Mouse (Mus musculus) heart, postnatal 25 days (tissue): ENCODE measurements at regions not wholly inside any gene's neighbourhood (a gene's known extent, or its start where the extent isn't known, plus 50 kb on each side); places are given as distances from the start of the nearest gene placed in this dataset.
A peak's percentile ranks its signal among the peaks of the same experiment; 100 is the strongest.

Experiments used
- DNase-seq: peaks from one replicate; pipeline ENCODE4 v3.0.0; 2022; ENCODE audit warnings: low spot score
- intact Hi-C: fragments of 180-260 bp; cut with DNase I; formaldehyde crosslinking; loops from one replicate; pipeline ENCODE4 v1.15.1; 2025

DNA sequence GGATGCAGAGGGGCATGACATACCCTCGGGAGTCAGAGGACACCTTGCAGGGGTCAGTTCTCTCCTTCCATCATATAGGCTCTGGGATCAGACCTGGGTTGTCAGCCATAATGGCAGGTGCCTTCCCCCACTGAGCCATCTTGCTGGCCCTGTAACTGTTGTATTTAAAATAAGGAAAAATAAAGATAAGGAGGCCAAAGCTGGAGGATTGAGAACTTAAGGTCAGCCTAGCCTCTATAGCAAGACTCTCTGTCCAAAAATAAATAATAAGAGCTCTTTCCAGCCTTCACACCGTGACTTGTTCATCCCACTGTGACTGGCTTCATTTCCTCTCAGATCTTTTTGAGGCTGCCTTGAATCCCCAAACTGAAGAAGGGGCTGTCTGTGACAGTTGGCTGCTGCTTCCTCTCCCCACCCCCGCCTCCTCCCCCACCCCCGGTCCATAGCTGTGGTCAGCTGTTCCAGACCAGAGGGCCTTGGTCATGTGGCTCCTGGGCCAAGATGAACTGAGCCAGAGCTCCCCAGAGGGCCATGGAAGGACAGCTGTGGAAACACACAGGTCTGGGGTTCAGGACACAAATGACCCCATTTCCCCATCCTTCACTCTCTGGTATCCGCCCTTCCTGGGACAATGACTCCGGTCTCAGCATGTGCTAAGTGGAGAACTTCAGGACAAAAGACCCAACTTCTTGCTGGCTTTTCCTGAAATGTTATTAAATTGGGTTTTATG is 81.6 kb upstream of the Errfi1 start:
- intact Hi-C loops = no loop called here
- DNase-seq = peak; percentile 61

DNA sequence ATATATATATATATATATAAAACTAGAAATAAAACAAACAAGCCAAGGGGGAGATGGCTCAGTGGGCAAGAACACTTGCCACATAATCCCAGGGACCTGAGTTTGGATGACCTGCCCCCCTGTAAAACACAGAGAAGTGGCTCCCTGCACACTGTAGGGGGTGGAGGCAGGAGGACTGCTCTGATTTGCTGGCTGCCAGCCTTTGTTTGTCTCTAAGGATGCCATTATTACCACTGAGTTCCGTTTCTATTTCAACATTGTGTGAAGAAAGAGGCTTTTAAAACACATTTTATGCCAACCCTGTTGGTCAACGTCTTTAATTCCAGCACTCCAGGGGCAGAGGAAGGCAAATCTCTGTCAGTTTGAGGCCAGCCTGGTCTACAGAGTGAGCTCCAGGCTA is 82.2 kb upstream of the Errfi1 start:
- no peak for DNase-seq
- intact Hi-C loops = no loop called here

DNA sequence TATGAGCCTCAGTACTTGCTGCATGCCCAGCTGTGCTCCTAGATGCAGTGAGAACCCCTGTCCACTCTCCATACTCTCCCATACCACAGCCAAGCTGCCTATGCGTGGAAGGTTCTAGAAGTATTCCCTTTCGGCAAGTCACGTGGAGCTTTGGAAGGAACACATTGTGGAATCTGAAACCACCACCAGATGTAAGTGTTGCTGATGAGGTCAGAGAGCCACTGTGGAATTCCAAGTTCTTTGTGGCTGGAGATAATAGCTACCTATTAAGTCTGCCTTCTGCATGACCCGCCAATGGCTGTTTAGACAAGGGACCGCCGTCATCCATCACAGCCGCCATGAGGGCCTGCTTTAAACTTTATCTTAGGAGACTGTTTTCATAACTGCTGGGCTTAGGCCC is 84.7 kb upstream of the Errfi1 start:
- intact Hi-C loops = no loop called here
- DNase-seq = no peak

GRCm38 (mm10) chr4:150758467-150759237 is 95.1 kb upstream of the Errfi1 start:
- intact Hi-C loops = no loop called here
- no peak for DNase-seq

- intact Hi-C loops = no loop called here
- no peak for DNase-seq
Observed at GRCm38 (mm10) chr4:150757815-150758426, 95.8 kb upstream of the Errfi1 start.

GRCm38 (mm10) chr4:150757291-150757741 is 96.4 kb upstream of the Errfi1 start:
- intact Hi-C loops = no loop called here
- DNase-seq = no peak

DNA sequence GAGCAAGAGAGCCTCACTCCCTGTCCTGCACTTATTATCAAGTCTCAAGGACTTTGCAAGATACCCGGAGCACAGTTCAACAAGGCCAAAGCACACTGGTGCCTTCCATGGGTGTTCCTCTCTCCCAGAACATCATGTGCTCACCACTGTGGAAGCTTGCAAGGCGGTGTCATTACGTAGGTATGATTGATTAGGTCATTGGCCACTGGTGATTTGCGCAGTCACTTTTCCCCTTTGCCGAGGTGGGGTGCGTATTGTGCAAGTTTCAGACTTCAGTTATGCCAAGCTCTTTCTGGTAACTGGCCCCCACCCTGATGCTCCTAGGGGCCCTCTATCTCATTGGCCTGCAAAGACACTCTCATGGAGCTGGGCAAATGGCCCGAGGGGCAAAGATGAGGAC is 98.3 kb upstream of the Errfi1 start:
- DNase-seq = no peak
- intact Hi-C loops = no loop called here

DNA sequence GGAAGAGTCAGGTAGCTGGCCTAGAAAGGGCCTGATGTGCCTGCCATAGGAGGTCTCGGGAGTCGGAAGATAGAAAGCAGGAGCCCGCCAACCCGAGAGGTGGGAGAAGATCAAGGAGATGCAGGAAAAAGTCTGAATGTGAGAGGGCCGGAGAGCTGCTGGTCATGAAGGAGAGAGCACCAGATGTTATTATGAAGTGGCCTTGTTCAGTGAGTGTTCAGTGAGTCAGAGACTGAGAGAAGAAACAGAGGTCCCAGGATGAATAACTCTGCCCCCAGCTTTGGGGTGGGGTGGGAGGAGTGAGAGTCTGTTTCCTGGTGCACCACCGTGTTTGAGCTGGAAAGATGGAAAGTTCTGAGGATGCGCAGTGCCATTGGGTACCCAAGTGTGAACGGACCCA is 100.2 kb upstream of the Slc45a1 start:
- DNase-seq = no peak
- intact Hi-C loops = no loop called here

DNA sequence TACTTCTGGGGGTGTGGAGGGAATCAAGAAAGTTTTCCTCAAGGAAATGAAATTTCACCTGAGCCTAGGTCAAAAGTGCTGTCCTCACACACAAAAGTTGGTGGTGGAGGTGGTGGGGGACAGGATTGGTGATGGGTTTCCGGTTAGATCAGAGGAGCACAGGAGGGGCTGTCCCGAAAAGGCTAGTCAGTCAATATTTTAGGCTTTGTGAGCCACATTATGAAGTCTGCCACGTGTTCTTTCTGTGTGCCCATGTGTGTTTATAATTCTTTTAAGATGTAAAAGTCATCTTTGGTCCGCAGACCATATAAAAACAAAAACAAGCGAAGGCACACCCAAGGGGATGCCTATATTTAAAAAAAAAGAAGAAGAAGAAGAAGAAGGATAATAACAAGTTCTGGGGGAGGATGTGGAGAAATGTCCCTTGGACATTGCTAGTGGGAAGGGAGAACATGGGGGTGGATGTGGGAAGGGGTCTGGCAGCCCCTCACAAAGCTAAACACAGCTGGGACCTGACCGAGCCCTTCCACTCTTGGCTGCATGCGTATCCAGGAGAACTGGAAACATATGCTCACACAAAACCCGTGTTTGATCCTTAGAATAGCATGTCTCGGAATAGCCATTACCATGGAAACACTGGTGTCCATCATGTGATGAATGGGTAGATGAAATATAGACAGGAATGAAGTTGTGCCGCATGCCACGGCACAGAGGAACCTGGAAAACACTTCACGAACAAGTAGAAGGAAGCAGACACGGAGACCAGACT is 98.7 kb upstream of the Slc45a1 start:
- no peak for DNase-seq

DNA sequence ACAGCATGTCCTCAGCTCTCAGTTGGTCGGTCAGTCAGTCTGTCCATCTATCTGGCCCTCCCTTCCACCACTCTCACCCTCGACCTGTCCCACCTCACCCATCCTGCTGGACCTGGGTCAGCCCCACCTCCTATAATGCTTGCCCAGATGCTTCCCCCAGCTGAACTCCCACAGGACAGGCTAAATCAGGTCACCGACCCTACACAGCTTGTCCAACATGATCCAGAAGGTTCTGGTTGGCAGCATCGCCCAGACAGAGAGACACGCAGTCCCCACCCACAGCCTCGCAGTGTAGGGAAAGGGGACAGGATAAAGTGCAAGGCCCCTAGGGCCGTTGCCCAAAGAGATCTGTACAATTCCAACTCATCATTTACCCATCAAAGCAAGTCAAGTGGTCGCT is 97.1 kb upstream of the Slc45a1 start:
- no peak for DNase-seq
- intact Hi-C loops = no loop called here

More for the DNA sequence above, 98.7 kb upstream of the Slc45a1 start:
- intact Hi-C loops = no loop called here

DNA sequence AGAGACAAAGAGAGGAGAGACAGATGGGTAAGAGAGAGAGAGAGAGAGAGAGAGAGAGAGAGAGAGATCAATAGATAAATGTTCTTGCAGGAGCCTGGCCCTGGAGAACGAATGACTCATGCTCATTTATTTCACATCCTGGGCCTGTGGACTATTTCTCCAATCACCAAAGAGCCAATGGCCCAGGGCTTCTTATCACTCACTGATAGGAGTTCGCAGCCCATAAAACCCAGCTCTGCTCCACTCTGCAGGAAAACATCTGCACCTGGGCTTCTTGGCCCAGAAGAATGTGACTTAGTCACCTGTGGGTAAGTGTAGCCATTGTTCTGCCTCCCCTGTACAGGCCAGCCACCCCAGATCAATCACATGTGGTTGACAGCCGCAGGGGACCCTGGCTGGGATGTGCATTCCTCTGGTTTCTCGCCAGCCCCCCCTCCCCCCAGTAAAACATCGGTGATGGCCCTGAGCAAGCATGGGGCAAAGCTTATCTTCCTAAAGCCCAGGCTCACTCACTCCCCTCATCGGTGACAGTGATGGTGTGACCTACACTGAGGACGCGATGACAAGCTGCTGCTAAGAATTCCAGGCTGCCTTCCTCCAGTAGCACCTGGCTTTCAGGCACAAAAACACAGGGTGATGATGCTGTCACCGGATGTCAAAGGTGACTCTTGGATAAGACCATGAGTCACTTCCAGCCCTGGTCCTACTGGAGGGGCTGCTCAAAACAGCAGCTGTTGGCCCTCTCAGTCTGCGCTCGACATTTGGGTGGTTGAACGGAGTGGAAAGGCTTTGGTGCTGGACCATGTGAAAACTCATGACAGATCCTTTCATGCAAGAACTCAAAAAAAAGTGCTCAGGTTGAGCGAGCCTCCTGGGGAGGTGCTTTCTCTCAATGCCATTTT is 96.4 kb upstream of the Slc45a1 start:
- intact Hi-C loops = no loop called here
- DNase-seq = no peak

GRCm38 (mm10) chr4:150746430-150746923 is 94.5 kb upstream of the Slc45a1 start:
- no peak for DNase-seq
- intact Hi-C loops = no loop called here

DNA sequence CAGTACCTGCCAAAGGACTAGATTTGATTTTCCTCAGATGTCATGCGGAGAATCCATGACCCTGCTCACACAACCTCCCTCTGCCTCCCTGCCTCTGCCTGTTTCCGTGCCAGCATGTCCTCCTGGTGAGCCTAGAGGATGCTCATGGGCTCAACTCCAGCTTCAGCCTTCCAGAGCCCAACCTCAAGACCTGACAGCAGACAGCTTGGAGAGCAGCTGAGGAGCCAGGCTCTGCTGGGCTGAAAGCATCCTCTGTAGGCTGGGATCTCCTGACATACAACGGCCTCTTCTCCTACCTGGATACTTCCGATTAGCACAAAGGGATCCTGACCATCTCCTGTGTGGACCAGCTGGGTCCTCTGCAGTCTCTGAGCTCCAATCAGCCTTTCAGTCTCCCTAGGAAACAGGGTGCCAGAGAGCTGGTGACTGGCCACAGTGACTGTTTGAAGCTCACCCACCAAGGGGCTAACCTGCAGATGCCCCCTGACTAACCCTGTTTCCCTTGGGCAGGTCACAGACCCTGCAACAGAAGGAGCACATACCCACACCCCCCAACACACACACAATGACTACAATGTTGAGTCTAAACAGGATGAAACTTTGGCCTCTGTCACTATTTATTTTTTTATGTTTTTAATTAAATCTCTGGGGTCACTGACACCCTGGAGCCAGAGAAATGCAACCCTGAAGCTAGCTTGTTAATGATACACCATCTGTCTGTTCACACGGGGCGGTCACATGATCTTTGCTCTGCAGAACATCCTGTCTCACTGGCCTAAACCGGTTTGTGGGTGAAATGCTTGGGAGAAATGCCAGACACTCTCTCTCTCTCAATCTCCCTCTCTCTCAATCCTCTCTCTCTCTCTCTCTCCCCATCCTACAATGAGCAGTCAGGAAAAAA is 93.8 kb upstream of the Slc45a1 start:
- intact Hi-C loops = no loop called here
- no peak for DNase-seq

- DNase-seq = no peak
- intact Hi-C loops = no loop called here
Observed at GRCm38 (mm10) chr4:150743508-150743907, 91.5 kb upstream of the Slc45a1 start.

- intact Hi-C loops = no loop called here
- no peak for DNase-seq
Observed at GRCm38 (mm10) chr4:150743103-150743502, 91.1 kb upstream of the Slc45a1 start.

GRCm38 (mm10) chr4:150741810-150742209 is 89.8 kb upstream of the Slc45a1 start:
- intact Hi-C loops = no loop called here
- no peak for DNase-seq

DNA sequence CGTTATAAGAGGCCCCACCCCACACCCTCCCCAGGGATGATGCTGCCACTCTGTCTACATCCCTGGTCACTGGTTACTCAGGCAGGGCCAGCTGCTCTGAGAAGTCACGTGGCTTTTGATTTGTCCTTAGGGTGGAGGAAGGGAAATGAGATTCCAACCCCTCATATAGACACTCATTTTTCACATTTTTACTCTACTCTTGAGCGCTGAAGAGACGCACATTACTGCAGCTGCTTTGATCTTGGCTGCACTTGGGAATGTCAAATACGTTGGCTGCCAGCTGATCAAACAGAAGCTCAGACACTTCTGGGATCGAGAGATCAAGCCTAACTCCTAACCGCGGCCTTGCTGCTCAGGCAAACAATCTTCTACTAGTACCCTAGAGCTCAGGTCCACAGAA is 88.2 kb upstream of the Slc45a1 start:
- intact Hi-C loops = no loop called here

DNA sequence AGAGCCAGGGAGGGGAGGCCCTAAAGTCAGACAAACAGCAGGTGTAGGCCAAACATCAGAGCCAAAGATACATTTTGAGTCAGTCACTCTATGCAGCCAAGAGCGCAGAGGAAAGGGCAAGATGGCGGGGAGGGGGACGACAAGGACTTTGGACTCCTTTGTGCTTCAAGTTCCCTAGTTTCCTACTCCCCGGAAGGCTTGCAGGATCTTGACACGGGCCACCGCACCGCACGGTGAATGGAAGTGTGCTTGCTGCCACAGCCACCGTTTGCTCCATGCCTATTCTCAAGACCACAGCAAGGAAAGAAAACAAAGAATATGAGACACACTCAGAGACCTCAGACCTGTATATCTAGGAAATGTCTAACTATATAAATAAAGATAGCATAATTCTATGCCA is 86.8 kb upstream of the Slc45a1 start:
- intact Hi-C loops = no loop called here
- DNase-seq = no peak

More for the DNA sequence above, 88.2 kb upstream of the Slc45a1 start:
- no peak for DNase-seq
